Mouse (Mus musculus): Measurements from ENCODE around the gene Barx2.

Barx2 gene

DNA sequence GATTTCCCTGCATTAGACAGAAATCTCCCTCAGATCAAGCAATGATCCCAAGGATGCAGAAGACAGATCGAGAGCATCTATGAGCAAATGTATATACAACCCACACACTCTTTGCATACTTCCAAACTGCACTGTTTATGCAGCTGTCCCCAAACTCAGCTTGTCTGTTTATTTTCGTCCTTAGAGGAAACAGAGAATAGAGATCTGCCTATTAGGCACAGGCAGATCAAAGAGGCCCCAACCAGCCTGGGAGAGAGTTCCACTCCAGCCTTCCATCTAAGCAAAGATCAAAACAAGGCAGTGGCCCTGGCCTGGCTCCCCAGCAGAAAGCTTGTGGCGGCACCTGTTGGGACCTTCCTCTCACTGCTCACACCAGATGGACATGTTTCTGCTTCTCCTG, 27.0 kb downstream of the Barx2 start:
- DNase-seq, result no peak

DNA sequence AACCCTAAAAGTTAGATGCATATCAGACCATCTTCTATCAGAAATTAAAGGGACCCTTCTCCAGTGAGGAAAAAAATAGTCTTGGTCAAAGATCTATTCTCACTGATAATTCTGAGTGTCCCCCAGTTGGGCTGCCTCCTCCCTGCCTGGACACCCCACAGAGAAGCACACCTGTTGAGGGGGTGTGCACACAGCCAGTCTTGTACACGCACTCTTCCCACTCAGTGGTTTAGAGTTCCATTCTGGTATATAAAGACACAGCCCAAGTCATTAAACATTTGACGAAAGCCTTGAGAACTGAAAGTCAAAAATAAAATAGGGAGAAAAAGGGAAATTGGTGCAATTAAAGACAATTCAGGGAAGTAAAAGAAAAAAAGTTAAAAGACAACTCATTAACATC, 30.9 kb downstream of the Barx2 start:
- DNase-seq, result no peak

DNA sequence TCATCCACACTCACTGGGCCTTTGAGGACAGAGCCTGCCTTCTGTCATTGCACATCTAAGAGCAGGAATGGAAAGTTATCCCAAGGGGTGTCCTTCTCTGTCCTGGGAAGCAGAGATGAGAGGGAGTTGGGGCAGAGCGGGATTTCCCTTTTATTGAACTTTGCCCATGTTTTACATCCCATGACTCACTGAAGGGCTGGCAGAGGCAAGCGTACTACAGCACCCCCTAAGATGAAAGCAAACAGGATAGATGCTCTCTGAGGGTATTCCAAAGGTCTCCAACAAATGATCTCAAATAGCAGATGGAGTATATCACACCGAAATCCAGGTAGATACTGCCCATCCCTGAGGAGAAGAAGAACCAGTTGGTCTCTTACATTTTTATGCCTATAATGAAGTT, 37.7 kb downstream of the Barx2 start:
- no peak for DNase-seq

DNA sequence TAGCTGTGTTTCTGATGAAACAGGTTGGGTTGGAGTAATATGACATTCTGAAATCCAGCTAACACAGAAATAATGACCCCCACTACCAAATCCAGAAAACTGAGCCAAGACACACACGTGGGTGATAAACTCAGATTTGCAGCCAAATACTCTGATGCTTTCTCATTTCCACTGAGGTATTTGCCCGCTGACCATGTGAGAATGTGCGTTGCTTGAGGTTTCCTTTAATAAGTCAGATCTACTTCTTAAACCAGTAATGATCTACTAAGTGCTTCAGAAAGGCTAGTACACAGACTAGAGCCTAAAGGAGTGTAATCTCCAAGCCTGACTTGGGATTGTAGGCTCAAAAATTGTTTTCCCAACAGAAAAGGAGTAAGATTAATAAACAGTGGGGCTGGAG, 39.0 kb downstream of the Barx2 start:
- no peak for DNase-seq

DNA sequence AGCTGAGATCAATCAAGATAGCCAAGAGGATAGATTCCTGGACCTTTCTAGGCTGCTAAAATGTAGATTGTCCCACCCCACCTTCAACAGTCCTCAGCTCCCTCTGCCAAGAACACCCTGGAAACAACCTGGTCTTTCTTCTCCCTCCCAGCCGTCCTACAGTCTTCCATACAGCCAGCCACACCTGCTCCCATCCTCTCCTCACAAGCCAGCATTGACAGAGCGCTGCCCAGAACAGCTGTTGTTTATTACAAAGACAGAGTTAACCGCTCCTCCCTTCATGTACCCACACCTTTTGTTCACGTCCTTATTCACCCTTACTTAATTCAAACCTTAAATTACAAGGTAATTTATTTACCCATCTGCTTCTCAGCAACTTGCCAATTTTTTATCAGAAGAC, 41.9 kb downstream of the Barx2 start:
- no peak for DNase-seq

DNA sequence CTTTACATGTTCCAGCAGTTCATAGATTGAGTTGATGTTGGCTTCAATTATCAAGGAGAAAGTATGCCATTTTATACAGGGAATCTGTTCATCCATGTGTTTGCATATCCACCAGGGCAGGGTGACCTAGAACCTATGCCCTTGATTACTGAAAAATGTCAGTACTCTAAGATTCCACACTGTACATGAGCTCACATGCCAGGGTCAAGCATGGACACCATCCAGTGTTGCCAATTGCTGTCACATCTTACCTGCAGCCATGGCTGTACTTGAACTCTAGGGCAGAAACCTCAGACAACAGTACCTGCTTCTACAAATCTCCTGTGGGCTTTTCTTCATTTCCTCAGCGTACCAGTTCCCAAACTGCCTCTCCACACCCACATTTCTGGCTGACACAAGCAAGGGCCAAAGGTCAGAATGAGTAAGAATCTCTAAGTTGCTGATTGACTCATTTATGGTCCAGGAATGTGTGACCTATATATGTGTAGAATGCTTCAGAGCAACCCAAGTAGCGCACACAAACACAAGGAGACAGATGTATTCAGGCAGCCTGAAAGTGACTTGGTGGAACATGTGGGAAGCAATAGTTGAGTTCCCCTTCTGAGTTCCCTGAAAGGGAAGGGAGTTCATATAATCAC, 44.3 kb downstream of the Barx2 start:
- no peak for DNase-seq

DNA sequence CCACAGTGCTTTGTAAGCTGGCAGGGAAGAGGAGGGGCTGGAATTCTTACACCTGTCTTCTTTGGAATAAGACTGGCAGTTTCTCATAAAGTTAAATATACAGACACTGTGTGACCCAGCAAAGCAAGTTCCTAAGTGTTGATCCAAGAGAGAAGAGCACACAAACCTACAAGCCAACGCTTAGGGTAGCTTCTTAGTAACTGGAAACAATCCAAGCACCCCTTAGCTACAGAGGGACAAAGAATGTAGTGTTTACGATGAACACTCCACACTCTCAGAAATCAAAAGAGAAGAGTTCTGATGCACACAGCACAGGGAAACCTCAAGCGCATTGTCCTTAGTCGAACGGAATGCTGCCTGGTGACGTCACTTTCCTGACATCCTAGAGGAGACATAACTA, 49.4 kb downstream of the Barx2 start:
- no peak for DNase-seq

DNA sequence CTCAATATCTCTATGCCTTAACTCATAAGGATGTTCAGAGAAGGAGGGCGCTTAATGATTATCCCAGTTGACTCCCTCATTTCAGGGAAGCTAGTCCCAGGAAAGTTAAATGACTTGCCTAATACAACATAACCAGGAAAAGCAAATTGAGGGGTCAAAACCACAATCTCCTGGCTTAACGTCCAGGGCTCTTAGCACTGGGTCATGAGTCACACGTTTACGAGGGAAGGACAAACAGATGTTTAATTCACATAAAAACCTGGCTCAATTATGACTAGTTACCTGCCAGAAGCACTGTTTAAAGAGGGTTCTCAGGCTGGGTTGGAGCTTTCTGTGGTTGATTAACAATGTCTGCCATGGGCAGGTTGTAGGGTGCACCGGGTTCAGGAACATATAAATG, 53.8 kb downstream of the Barx2 start:
- no peak for DNase-seq

DNA sequence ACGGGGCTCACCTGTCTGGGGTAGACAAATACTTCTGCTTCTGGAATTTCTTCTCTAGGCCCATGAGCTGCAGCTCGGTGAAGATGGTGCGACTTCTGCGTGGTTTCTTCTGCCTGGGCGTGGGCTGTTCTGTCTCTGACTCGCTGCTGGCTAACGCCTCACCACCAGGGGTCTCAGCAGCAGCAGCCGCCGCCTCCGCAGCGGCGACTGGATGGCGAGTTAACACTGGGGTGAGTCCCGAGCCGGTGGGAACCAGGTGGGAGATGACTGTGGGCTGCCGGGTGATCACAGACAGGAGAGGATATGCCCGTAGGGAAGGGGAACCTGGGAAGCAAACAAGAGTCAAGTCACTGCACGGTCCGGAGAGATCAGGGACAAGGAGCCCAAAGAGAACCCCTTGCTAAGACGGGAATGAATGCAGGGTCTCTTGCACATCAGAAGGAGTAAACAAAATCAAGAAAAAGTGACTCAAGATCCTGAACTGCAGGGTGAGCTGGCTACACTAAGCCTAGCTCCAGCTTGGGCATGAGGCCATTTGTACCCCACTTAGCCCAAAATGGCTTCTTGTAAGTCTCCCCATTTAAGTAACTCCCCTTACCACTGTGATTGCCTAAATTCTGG, 54.4 kb downstream of the Barx2 start:
- peak; percentile 71 for DNase-seq

DNA sequence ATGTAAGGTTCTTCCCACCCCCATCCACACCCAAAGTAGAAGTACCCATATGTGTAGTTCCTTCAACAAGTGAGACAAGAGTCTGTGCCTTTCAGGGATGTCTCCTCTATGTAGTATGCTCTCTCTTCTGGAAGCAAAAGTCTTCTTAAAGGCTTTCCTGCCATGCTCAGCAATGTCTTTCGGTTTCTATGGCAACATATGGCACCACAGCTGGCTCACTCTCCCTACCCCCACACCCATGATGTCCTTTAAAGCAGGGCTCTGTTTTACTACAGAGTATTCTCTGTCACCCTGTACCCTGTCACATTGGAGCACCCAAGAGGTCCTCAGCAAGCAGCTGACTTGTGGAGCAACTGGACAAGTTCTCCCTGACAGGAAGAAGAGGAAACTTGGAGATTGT, 55.8 kb downstream of the Barx2 start:
- no peak for DNase-seq

DNA sequence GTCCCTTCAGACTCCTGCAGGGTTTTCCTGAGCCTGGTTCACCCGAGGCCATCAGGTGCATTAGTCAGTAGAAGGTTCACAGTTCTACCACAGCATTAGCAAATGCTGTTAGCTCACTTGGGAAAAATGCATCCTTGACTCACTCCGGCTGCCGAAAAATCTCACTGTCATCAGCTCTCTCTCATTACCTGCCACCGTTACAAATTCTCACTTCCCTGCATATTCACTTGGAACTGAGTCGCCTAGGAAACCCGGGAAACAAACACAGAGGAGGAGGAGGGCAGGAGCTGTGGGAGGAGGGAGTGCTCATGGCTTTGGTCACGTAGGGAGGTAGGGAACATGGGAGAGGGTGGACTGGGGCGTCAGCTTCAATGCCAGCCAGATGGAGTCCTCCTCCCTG, 56.8 kb downstream of the Barx2 start:
- no peak for DNase-seq

DNA sequence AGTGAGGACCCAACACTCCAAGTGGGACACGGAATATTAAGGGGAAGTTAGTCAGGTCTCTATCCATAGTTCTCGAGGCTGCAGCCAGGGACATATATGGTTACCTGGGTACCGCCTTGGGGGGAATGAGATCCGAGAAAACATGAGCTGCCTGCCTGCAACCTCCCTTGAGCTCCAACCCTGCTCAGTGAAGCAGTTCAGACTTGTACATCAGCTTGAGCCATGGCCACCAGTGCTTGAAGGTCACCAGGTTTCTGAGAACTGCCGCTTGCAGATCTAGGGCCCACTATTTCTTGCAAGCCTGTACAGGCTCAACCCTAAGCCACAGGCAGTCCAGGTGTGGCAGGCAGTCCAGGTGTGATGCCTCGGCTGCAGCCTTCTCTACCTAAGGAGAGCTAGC, 57.6 kb downstream of the Barx2 start:
- DNase-seq, result no peak

DNA sequence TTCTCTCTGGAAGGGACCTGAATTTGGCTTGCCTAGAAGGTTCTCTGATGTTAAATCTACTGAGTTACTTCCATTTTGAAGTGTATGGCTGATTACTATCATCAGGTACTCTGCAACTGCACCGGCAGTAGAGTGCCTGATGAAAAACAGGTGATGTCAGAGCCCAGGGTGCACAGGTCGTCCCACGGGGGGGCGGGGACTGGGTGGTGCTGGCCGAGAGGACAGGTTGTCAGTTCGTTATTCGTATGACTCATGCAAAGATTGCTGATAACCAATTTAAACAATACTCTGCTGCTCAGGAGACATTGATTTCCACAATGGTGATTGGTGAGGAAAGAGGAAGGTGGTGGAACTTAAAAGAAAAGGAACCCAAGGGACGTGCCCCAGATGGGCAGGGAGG, 61.6 kb downstream of the Barx2 start:
- DNase-seq, result no peak

DNA sequence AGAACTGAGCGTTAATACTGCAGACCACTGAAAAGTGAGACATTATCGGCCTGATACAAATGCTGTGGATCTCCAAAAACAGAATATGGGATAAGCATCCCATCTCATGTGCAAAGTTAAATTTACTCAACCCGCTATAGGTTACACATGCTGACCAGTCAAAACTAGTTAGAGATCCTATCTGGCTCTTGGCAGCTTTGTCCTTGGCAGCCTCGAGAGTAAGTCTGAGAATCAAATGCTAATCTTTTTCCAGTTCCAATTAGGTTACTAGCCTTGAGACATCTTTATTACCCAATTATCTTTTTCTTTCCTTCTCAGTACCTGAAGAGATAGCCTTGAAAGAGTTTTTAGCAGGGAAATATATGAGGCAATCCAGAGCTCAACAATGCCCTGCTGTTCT, 62.6 kb downstream of the Barx2 start:
- DNase-seq, result no peak

DNA sequence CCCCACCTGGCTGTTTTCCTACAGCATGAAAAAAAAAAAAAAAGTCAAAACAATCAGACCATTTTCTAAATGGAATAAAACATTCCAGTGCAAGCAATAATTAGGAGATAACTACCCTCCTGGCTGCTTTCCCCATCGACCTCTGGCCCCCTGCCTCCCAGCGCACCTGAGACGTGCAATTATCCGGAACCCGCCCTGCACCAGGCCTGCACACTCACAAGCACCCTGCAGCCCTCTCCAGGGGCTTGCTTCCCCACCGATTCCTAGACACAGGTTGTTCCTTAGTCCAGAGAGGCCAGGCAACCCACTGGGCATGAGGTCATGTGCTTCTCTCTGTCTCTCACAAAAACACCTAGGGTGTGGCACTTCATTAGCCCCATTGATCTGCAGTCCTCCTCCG, 63.9 kb downstream of the Barx2 start:
- DNase-seq, result no peak

DNA sequence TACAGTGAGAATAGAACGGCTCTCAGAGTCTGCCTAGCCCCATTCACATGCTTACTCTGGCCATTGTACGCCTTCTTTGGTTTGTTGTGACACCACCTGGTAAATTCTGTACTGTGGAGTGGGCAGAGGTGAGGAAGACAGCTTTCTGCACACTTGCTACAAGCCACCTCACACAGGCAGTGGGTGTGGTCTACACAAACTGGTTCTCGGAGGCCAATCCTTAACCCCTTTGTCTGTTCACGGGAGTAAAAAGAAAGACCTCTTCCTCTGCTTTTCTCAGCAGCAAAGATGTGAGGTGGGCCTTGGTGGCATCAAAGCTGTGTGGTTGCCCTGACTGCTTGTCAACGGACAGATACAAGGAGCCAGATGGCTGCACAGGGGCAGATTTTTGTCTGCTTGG, 68.6 kb downstream of the Barx2 start:
- DNase-seq, result peak; percentile 54

DNA sequence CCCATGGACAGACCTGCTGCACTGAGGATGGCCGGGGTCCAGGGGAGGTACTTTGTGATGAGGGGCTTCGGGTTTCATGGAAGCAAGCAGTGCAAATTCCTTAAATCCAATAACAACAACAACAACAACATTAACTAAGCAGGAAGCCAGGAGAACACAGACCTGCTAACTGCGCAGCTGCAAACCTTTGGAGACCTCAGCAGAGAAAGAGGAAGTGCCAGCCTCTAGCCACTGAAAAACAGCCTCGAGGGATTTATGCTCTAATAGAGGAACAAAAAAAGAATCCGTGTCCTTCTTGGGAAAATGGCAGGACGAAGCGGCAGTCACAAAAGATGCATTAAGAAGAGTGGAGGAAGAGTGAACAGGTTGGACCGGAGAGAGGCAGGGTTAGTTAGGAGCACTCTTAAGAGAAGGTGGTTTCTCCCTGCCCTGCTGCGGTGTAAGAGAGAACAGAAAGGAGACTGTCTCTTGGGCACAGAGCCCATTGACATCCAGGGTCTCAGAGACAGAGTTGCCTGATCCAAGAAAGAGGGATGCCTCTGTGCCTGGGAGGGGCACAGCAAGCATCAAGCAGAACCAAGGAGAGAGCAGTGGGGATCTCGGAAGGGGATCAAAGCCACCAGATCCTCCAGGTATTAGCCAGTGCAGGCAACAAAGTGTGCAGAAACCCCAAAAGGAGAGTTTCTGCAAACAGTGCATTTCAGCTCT, 72.0 kb downstream of the Barx2 start:
- DNase-seq, result peak; percentile 57

DNA sequence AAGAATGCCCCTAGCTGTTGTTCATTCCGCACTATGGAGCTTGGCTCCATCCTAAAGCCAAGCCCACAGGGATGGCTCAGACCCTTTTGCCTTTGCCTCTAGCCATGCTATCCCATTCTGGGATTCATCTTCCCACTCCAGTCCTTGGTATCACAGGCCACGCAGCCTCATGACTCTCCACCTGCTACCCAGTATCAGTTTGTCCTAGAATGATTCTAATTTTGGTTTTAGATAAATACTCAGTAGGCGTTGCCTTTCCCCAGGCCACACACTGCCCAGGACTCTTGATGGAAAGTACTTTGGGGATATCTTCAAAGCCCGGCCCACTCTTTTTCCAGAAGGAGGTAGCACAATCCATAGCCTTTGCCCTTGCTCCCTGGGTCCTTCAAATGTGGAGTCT, 72.7 kb downstream of the Barx2 start:
- no peak for DNase-seq

DNA sequence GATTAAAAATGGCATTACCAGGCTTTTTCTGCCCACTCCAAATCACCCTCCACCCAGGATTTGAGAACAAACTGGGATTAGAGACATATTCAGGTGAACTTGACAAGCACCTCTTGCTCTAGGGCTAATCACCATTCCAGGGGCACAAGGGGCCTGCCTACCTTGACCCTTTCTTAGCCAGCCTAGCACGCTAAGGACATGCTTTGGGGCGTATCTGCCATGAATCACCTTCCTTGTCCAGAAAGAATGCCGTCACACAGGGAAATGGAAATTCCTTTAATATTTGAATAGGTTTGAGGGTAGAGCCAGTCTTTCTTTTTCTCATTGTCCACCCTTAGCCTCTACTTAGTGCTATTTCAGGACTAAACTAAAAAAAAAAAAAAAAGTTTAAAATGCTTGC, 73.2 kb downstream of the Barx2 start:
- no peak for DNase-seq

DNA sequence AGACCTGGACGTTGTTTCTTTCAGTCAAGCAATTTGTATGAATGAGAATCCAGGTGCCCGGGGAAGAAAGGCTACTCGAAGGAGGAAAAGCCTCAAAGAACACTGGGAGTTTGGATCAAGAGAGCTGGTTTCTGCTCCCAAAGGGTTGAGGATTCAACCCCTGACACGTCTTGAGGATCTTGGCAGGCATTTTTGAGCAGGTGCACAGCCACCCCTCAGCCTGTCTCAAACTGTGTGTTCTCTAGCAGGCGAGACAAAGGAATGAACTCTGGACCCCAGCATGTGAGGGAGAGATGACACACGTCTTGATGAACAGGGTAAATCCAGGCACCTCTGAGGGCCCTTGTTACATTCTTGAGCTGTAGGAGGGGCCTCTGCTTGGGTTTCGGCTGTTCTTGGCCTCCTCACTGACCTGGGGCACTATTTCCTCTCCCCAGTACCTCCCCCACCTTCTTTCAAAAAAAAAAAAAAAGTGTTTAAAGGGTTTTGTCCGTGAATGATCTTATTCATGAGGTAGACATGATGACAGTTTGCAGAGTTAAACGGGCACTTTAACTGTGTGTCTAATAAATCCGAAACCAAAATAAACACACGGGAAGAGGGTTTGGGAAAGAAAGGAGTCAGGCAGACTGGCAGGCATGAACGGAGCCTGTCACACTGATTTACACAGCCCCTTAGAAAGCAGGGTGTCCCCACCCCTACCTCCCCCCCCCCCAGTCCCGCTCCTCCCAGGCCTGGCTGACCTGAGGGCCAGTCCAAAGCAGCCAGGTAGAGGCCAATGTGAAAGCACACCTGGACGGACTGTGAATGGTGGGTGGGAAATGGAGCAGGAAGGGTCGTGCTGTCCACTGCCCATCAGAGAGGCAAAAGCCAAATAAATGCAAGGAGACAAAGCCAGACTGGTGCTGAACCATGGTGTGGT, 73.9 kb downstream of the Barx2 start:
- no peak for DNase-seq

DNA sequence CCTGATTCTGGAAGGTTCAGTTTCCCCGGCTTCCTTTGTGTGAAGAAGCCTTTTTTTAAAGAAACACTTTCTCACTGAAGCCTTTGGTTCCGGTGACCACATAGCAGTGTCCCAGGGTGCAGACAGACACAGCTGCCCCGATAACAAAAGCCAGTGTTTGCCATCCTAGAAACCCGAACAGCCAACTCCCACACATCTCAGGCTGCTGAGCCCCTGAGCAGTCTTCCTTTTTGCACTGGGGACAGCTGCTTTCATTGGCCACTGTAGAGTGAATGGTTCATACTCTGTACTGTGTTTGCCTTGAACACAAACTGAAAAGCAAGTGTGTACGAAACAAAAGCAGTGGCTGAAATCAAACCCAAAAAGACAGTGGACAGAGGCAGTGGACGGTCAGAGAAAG, 75.2 kb downstream of the Barx2 start:
- DNase-seq, result no peak

DNA sequence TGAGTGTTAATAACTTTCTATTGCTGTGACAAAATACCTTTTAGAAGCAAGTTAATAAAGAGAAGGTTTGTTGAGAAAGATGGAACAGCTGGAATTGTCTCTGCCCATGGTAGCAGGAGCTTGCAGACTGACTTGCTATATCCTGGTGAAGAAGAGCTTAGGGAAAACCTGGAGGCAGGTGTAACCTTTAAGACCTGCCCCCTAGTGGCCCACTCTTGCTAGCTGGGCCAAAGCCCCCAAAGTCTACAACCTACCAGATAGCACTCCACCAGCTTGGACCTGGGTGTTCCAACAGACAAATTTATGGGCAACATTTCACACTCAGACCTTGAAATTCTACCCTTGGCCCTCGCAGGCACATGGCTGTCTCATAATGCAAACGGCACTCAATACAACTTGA, 104.5 kb downstream of the Barx2 start:
- peak; percentile 26 for DNase-seq

DNA sequence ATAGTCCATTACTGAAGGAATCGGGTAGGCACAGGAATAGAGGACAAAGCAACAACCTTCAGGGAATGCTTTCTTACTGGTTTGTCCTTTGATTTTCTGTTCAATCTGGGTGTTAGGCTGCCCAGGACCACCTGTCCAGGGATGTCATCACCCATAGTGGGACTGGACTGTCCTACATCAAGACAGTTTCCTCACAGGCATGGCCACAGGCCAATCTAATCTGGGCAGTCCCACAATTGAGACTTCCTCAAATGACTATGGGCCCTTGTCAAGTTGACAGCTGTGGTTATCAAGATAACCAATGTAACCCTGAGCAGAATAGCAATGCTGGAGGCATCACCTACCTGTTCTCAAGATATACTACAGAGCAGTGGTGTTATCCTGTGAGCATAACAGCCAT, 110.6 kb downstream of the Barx2 start:
- no peak for DNase-seq

All from thymus, postnatal 4 days (tissue).